Mouse (Mus musculus) olfactory bulb, adult 2 months (tissue): ENCODE data around the gene Vmn1r79.
"Not testable (repeated sequence)": the region's sequence is repeated elsewhere in the genome, so short reads cannot be mapped to it uniquely, and the experiment has no call there.

Experiments used
- CTCF ChIP-seq: fragments of 200-500 bp; IDR thresholded peaks from 2 replicates; pipeline ENCODE4 v1.5.1; 2012; ENCODE audit warnings: low read depth, mild to moderate bottlenecking, low read length, moderate library complexity; ENCODE audit not compliant: insufficient read depth
- POLR2A ChIP-seq: fragments of 200-500 bp; IDR thresholded peaks from 2 replicates; pipeline ENCODE4 v1.6.1; 2012; ENCODE audit warnings: mild to moderate bottlenecking, low read depth, low read length, moderate library complexity; ENCODE audit not compliant: insufficient read depth

- not testable (repeated sequence) for TF ChIP-seq CTCF, POLR2A
Observed at GRCm38 (mm10) chr7:12170979-12171378, at the start of gene Vmn1r79.
